ENCODE assay signal across 8 mouse cellular contexts in the genomic region with DNA sequence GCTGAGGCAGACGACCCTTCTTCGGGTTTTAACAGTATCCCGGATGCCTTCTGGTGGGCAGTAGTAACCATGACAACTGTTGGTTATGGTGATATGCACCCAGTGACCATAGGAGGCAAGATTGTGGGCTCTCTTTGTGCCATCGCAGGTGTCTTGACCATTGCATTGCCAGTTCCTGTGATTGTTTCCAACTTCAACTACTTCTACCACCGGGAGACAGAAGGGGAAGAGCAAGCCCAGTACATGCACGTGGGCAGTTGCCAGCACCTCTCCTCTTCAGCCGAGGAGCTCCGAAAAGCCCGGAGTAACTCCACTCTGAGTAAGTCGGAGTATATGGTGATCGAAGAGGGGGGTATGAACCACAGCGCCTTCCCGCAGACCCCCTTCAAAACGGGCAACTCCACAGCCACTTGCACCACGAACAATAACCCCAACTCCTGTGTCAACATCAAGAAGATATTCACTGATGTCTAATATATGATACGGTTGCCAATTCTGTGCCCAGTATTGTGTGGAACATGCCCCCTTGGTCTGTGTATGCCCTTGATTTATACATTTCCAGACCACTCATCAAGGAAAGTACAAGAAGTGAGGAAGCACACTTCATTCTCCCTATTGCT. TPM values are rescaled to one million over a fixed set of nuclear protein-coding genes. Genes with fewer than 3 reads are reported as not detected.
DNase-seq lines count a peak whose midpoint lies in the region; ATAC-seq and TF ChIP-seq lines count a peak whose summit lies in the region.

No protein-coding gene starts in this region.

- peaks cover 5% of the 10 kb centered on the region; the same call in 1 of the 2 replicates for H3K4me1 ChIP-seq in midbrain, postnatal 0 days (ENCODE audit: insufficient read depth, low read length)

- intact Hi-C loops in left cerebral cortex, postnatal 25 days (cut with DNase I) = loop anchor here (2.0 to 5.0 kb wide), 2 partner anchors 80 to 97 kb away; no protein-coding TSS in a partner anchor

- peak overlapping the region; percentile 91 for H3K9ac ChIP-seq in midbrain, postnatal 0 days (replicated peaks; ENCODE audit: low read length, poor library complexity, severe bottlenecking)

- H3K4me2 ChIP-seq in midbrain, postnatal 0 days (ENCODE audit: low read depth, low read length, poor library complexity, severe bottlenecking) = peak overlapping the region; percentile 79

- ATAC-seq in cerebellum, adult (ENCODE audit: insufficient number of reproducible peaks, low FRiP score, low TSS enrichment) = no peak
- ATAC-seq in midbrain, postnatal 0 days (ENCODE audit: low FRiP score) = no peak
- ATAC-seq in erythroid progenitor cell, adult 5-6 weeks (replicated peaks; ENCODE audit: low FRiP score, poor library complexity, severe bottlenecking) = no peak

- H3K27me3 ChIP-seq in midbrain, postnatal 0 days (ENCODE audit: insufficient read depth, low read length) = no peaks in the 10 kb centered on the region

- peak overlapping the region; percentile 90; the same call in 1 of the 2 replicates for H3K27ac ChIP-seq in midbrain, postnatal 0 days (ENCODE audit: low read depth, low read length)

- no peaks in the 10 kb centered on the region for H3K9me3 ChIP-seq in midbrain, postnatal 0 days (ENCODE audit: low read length)

- H3K4me3 ChIP-seq in midbrain, postnatal 0 days (ENCODE audit: low read depth, low read length) = peak overlapping the region; percentile 81

- 58% methylated on average over 16 of the region's 16 CpGs for WGBS in midbrain, postnatal 0 days

- no peaks in the 10 kb centered on the region for H3K36me3 ChIP-seq in midbrain, postnatal 0 days (ENCODE audit: insufficient read depth, low read length)

- TF ChIP-seq CTCF in midbrain, postnatal 0 days (IDR thresholded peaks at IDR 0.05) = peak; percentile 20; the same call in 1 of the 2 replicates

- peak; percentile 12 to 17 for DNase-seq in cerebellum, postnatal 25 days
- DNase-seq in spleen, adult 18-20 months = peak; percentile 12 to 21
- DNase-seq in spleen, adult 12 weeks (ENCODE audit: low spot score) = no peak
- peak; percentile 36 to 43 for DNase-seq in left cerebral cortex, postnatal 25 days (ENCODE audit: low spot score in 2 of 2)
- DNase-seq in midbrain, postnatal 0 days (ENCODE audit: low spot score) = no peak
- DNase-seq in ovary, postnatal 14 days (ENCODE audit: low spot score) = no peak

RNA-seq across cellular contexts. Expression of a gene that starts 1.7 kb away (rescaled TPM):
- 10 to 100 TPM; 31.0 to 31.8 TPM for total RNA-seq in left cerebral cortex, postnatal 25 days (2021)
- total RNA-seq in midbrain, postnatal 0 days (2014; rRNA removed) = 66.1 and 74.0 TPM in 2 replicates
- 15.6 and 16.0 TPM in 2 replicates for polyA plus RNA-seq in midbrain, postnatal 0 days (2015; fragmentation: Nextera tagmentation; extraction: Ambion mirVana)
- total RNA-seq in erythroid progenitor cell, adult 5-6 weeks (2015; ENCODE audit: low replicate concordance) = 7.5 TPM in 1 of 2 replicates, not detected in the other
- total RNA-seq in erythroid progenitor cell, adult 5-6 weeks (2017; ENCODE audit: low replicate concordance) = not detected in 2 replicates

Comparison
In these comparisons a context has a peak if more than half of its experiments do, and no peak if none do; other contexts are left out.
1. DNase-seq: peak in cerebellum, postnatal 25 days (2 of 2), spleen, adult 18-20 months (2 of 2) and left cerebral cortex, postnatal 25 days (2 of 2); none in spleen, adult 12 weeks (single experiment), midbrain, postnatal 0 days (single experiment) and ovary, postnatal 14 days (single experiment).